Mouse (Mus musculus) liver, embryonic 16.5 days (tissue): ENCODE measurements around the gene Rlf. TPM values are rescaled to one million over a fixed set of nuclear protein-coding genes. Genes with fewer than 3 reads are reported as not detected.

Source experiments
- ATAC-seq: fragments of 200-750 bp; cut with Nextera tagmentation; 2 replicates; pipeline ENCODE4 v1.8.0; 2017; ENCODE audit warnings: low read depth, mild to moderate bottlenecking, moderate number of reproducible peaks, moderate library complexity
- H3K27ac ChIP-seq: fragments of 300-500 bp; sonication (generic); 2 replicates; pipeline ENCODE4 v1.5.1; 2014; ENCODE audit warnings: mild to moderate bottlenecking, low read length
- H3K27me3 ChIP-seq: fragments of 300-500 bp; sonication (generic); 2 replicates; pipeline ENCODE4 v1.6.1; 2014; ENCODE audit warnings: low read depth, low read length, mixed read lengths; ENCODE audit not compliant: control insufficient read depth, insufficient read depth
- H3K36me3 ChIP-seq: fragments of 300-500 bp; sonication (generic); 2 replicates; pipeline ENCODE4 v1.6.1; 2014; ENCODE audit warnings: mild to moderate bottlenecking; ENCODE audit not compliant: control insufficient read depth, insufficient read depth
- H3K4me1 ChIP-seq: fragments of 300-500 bp; sonication (generic); 2 replicates; pipeline ENCODE4 v1.6.1; 2014; ENCODE audit warnings: low read depth, low read length, mixed read lengths; ENCODE audit not compliant: control insufficient read depth
- H3K4me2 ChIP-seq: fragments of 300-500 bp; sonication (generic); 2 replicates; pipeline ENCODE4 v1.6.1; 2014; ENCODE audit warnings: low read depth, low read length, mixed read lengths
- H3K4me3 ChIP-seq: fragments of 300-500 bp; sonication (generic); 2 replicates; pipeline ENCODE4 v1.5.1; 2014; ENCODE audit warnings: low read depth, mild to moderate bottlenecking, low read length
- H3K9ac ChIP-seq: fragments of 300-500 bp; sonication (generic); 2 replicates; pipeline ENCODE4 v1.6.1; 2014; ENCODE audit warnings: low read depth, low read length
- H3K9me3 ChIP-seq: fragments of 300-500 bp; sonication (generic); replicated peaks from 2 replicates; pipeline ENCODE4 v1.6.1; 2016; ENCODE audit warnings: low read length; ENCODE audit not compliant: control insufficient read depth
- WGBS: fragments of 180-500 bp; shearing (Covaris S2); extraction: QIAGEN DNeasy Blood & Tissue Kit; methylation state at CpG from one replicate; pipeline ENCODE4 v1.1.7; 2014; ENCODE audit not compliant: insufficient replicate concordance; 5-methylcytosine and 5-hydroxymethylcytosine counted together
- polyA plus RNA-seq: library from polyadenylated mRNA; unstranded; fragments of >200 nt; fragmentation: Nextera tagmentation; extraction: Ambion mirVana; gene quantifications from 2 replicates; pipeline ENCODE4 v1.2.1, GENCODE M21; 2015

Gene Rlf
- polyA plus RNA-seq, 1 experiment from 2014 or later = 11.1 TPM

DNA sequence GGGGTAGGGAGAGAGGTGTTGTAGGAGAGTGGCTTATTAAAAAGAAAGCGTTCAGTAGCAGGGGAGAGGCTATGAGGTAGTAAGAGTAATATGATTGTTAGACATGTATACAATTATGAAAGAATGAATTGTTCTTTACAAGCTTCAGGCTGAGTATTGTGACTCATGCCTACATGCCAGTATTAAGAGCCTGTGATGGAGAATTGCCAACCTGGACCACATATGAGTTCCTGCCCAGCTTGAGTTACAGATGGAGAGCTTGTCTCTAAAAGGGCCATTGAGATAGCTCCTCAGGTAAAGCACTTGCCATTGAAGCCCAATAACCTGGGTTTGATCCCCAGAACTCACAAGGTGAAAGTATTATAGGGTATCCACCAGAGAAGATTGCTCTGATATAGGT lies 8.3 kb upstream of the Rlf start:
- no peak for ATAC-seq
- Histone ChIP-seq H3K4me1 (no peaks in the 10 kb centered on the region), H3K27ac (no peak overlapping the region), H3K36me3 (no peaks in the 10 kb centered on the region), H3K9ac (no peak overlapping the region), H3K4me2 (no peak overlapping the region), H3K4me3 (no peak overlapping the region), H3K27me3 (no peaks in the 10 kb centered on the region), H3K9me3 (no peaks in the 10 kb centered on the region)
- 46% methylated on average over 1 of the region's 1 CpGs for WGBS

- no peaks in the 10 kb centered on the region for H3K36me3 ChIP-seq
- H3K27me3 ChIP-seq = no peaks in the 10 kb centered on the region; the same call in 1 of the 2 replicates
- H3K4me3 ChIP-seq = no peak overlapping the region
- ATAC-seq = no peak
- no peak overlapping the region for H3K9ac ChIP-seq
- 44% methylated on average over 2 of the region's 2 CpGs for WGBS
- H3K9me3 ChIP-seq = no peaks in the 10 kb centered on the region
- no peak overlapping the region for H3K27ac ChIP-seq
- peaks cover 22% of the 10 kb centered on the region for H3K4me1 ChIP-seq
- no peak overlapping the region for H3K4me2 ChIP-seq
Observed at GRCm38 (mm10) chr4:121216216-121216615, 1.3 kb upstream of the Rlf start.

GRCm38 (mm10) chr4:121215489-121215888 lies 605 bp upstream of the Rlf start:
- ATAC-seq = no peak
- Histone ChIP-seq H3K9me3 (no peaks in the 10 kb centered on the region), H3K4me1 (peaks cover 22% of the 10 kb centered on the region), H3K27ac (no peak overlapping the region), H3K36me3 (no peaks in the 10 kb centered on the region), H3K4me3 (peak overlapping the region; percentile 95), H3K27me3 (no peaks in the 10 kb centered on the region; the same call in 1 of the 2 replicates), H3K4me2 (peak overlapping the region; percentile 93), H3K9ac (peak overlapping the region; percentile 43)
- WGBS = 23% methylated on average over 5 of the region's 5 CpGs

DNA sequence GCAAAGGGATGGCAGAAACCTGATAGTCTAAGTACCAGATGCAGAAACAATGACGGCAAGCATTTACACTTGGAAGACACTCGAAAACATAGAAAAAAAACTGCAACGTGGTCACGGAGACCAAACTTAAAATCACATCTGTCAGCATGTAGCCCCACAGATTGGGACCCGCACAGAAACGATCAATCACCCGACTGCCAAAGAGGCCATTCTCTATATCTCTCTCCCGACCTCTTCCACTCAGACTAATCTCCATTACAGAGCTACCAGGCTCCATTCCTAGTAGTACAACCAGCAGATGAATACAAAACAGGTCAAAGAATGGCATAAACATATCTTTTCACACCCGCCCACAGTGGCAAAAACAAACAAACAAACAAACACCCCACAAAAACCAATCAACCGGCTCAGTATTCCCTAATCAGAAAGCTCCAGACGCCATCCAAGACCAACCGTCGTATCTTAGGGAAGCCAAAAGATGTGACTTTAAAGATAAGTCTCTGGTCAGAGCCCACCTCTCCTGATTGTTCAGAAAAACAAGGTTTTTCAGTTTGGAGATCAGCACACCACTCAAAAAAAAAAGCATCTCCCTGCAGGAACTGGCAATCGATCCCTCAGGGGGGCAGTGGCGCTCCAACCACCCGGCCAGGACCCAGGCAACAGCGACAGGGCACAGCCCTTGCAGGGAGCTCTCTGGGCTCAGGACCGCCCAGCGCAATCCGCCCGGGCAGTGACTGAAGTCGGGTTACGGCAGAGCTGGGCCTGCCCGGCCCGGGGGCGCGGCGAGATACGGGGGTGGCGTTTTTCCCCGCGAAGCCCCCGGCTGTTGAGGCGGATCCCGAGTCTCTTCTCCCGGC lies 720 bp downstream of the Rlf start:
- H3K9ac ChIP-seq = peak overlapping the region; percentile 96
- H3K4me2 ChIP-seq = peak overlapping the region; percentile 93
- H3K36me3 ChIP-seq = no peaks in the 10 kb centered on the region
- H3K27ac ChIP-seq = peak overlapping the region; percentile 97
- ATAC-seq = peak; percentile 85
- no peaks in the 10 kb centered on the region; the same call in 1 of the 2 replicates for H3K27me3 ChIP-seq
- under 1% methylated on average over 26 of the region's 36 CpGs for WGBS
- no peaks in the 10 kb centered on the region for H3K9me3 ChIP-seq
- peaks cover 22% of the 10 kb centered on the region for H3K4me1 ChIP-seq
- peak overlapping the region; percentile 95 for H3K4me3 ChIP-seq

GRCm38 (mm10) chr4:121208911-121209310 lies 6.0 kb downstream of the Rlf start:
- no peak overlapping the region for H3K9ac ChIP-seq
- no peak for ATAC-seq
- peaks cover 33% of the 10 kb centered on the region for H3K4me1 ChIP-seq
- H3K27ac ChIP-seq = no peak overlapping the region
- H3K27me3 ChIP-seq = no peaks in the 10 kb centered on the region
- WGBS = 52% methylated on average over 4 of the region's 4 CpGs
- H3K9me3 ChIP-seq = no peaks in the 10 kb centered on the region
- no peaks in the 10 kb centered on the region for H3K36me3 ChIP-seq
- H3K4me2 ChIP-seq = no peak overlapping the region
- no peak overlapping the region for H3K4me3 ChIP-seq

DNA sequence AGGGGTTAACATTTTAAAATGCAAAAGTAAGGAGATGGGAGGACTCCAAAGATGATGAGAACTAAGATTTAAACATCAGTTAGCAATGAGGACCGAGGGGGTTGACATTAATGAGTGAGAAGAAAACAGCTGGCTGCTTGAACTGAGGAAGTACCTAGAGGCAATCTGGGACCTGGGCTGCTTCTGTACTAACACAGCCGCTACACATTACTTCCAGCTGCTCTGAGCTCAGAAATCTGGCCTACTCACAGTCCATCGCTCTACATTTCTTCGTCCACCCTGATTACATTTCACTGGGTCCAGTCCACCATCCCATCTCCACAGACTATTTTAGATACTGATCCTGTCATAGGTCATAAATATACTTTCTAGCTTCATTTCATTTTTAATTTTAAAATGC lies 17.0 kb downstream of the Rlf start:
- Histone ChIP-seq H3K36me3 (no peaks in the 10 kb centered on the region), H3K9me3 (no peaks in the 10 kb centered on the region), H3K4me3 (no peak overlapping the region), H3K9ac (no peak overlapping the region), H3K27me3 (no peaks in the 10 kb centered on the region), H3K27ac (no peak overlapping the region), H3K4me1 (no peaks in the 10 kb centered on the region; the same call in 1 of the 2 replicates), H3K4me2 (no peak overlapping the region)
- WGBS = 84% methylated on average over 4 of the region's 4 CpGs
- ATAC-seq = no peak

- H3K36me3 ChIP-seq = no peaks in the 10 kb centered on the region
- H3K9me3 ChIP-seq = no peaks in the 10 kb centered on the region
- no peaks in the 10 kb centered on the region for H3K27me3 ChIP-seq
- no peaks in the 10 kb centered on the region; the same call in 1 of the 2 replicates for H3K4me1 ChIP-seq
- H3K4me3 ChIP-seq = no peak overlapping the region
- 66% methylated on average over 4 of the region's 4 CpGs for WGBS
- ATAC-seq = 0 out of 2 replicates have a peak, but pooled peaks have one; percentile 13
- no peak overlapping the region for H3K9ac ChIP-seq
- no peak overlapping the region for H3K4me2 ChIP-seq
- H3K27ac ChIP-seq = no peak overlapping the region; the same call in 1 of the 2 replicates
Observed at GRCm38 (mm10) chr4:121196995-121197394, 17.9 kb downstream of the Rlf start.

DNA sequence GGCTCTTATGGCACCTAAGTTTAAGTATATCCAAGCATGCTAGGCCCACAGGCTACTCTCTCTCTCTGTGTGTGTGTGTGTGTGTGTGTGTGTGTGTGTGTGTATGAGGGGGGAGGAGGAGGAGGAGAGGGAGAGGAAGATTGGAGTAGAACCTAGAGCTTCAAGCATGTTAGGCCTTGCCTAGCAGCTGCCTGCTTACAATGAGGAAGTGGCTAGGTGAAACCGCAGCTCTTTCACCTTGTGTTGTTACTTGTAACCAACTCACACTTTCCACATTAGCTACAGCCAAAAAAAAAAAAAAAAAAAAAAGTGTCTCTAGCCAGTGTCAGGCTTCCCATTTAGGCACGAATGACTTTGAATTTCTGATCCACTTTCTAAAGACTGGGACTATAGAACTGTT lies 18.7 kb downstream of the Rlf start:
- Histone ChIP-seq H3K9ac (no peak overlapping the region), H3K4me2 (no peak overlapping the region), H3K9me3 (no peaks in the 10 kb centered on the region), H3K4me3 (no peak overlapping the region), H3K36me3 (no peaks in the 10 kb centered on the region), H3K27ac (no peak overlapping the region; the same call in 1 of the 2 replicates), H3K4me1 (no peaks in the 10 kb centered on the region; the same call in 1 of the 2 replicates), H3K27me3 (no peaks in the 10 kb centered on the region)
- ATAC-seq = no peak
- 47% methylated on average over 2 of the region's 2 CpGs for WGBS

GRCm38 (mm10) chr4:121194736-121195135 lies 20.1 kb downstream of the Rlf start:
- no peak overlapping the region for H3K9ac ChIP-seq

More at GRCm38 (mm10) chr4:121194736-121195135, 20.1 kb downstream of the Rlf start:
- H3K36me3 ChIP-seq = no peaks in the 10 kb centered on the region
- H3K27me3 ChIP-seq = no peaks in the 10 kb centered on the region
- H3K27ac ChIP-seq = no peak overlapping the region
- H3K4me3 ChIP-seq = no peak overlapping the region
- no peak for ATAC-seq
- H3K4me1 ChIP-seq = no peaks in the 10 kb centered on the region
- no peak overlapping the region for H3K4me2 ChIP-seq
- H3K9me3 ChIP-seq = no peaks in the 10 kb centered on the region
